Mouse (Mus musculus) thymus, adult 2 months (tissue): ENCODE measurements around the gene Rapgef3.

Source experiments
- CTCF ChIP-seq: fragments of 200-500 bp; IDR thresholded peaks from 2 replicates; pipeline ENCODE4 v1.5.1; 2012; ENCODE audit warnings: mild to moderate bottlenecking, control low read depth, low read length, moderate library complexity, borderline replicate concordance; ENCODE audit not compliant: control insufficient read depth, poor library complexity, insufficient read depth; ENCODE audit errors: extremely low read depth
- POLR2A ChIP-seq: fragments of 200-500 bp; IDR thresholded peaks from 2 replicates; pipeline ENCODE4 v1.6.1; 2012; ENCODE audit warnings: mild to moderate bottlenecking, low read length, control low read depth, moderate library complexity; ENCODE audit not compliant: control insufficient read depth, poor library complexity, insufficient read depth; ENCODE audit errors: extremely low read depth

DNA sequence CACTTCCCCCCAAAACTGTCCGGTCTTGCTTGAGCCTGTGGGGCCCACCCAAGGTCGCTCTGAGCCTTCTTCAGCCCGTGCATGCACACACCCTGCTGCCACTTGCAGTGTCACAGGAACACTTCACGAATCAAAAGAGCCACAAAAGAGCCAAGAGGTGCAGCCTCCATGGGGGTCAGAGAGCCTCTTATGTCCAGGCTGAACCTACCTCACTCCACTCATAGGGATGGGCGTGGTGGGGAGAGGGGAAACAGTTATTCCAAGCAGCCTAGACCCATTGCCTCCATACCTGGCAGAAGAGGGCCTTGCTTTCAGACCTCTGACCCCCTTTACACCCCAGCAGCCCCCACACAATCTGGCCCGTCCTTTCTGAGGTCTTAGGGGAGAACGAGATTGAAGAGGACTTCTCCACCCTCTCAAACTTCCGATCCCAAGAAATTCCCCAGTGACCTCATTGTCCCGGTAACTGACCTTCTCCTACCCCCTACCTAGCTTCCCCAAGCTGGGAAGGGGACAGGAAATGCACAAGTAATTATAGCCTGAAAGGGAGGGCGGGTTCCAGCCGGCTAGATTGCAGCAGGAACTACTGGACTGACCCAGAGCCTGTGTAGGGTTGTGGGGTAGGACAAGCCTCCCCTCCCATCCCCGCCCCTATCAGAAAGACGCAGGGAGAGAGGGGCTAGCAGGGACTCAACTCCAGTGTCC lies 2.5 kb downstream of the Rapgef3 start:
- TF ChIP-seq CTCF (no peak), POLR2A (no peak)
